Mouse (Mus musculus): ENCODE data around the gene Agrp. TPM values are rescaled to one million over a fixed set of nuclear protein-coding genes. Genes with fewer than 3 reads are reported as not detected.

The Agrp gene
- total RNA-seq, 2 experiments from 2014 or later, result not detected

DNA sequence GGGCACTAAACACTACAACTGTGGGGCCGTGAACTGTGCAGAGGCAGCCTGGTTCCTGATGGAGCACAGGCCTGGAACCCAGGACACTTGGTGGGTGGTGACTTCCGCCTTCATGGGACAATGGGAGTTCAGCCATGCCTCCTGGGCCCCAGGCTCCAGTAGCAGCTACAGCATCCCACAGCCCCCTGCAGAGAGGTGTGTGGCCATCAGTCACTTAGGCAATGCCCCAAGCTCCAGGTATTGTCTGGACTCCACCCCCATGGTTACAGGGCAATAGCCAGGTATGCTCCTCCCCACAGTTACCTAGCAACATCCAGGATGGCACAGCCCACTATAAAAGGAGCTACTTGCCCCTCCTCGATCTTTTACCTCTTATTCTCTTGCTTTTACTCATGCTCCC, 82.0 kb downstream of the Agrp start:
- no peak for ATAC-seq (replicated peaks; ENCODE audit: poor library complexity, severe bottlenecking)

DNA sequence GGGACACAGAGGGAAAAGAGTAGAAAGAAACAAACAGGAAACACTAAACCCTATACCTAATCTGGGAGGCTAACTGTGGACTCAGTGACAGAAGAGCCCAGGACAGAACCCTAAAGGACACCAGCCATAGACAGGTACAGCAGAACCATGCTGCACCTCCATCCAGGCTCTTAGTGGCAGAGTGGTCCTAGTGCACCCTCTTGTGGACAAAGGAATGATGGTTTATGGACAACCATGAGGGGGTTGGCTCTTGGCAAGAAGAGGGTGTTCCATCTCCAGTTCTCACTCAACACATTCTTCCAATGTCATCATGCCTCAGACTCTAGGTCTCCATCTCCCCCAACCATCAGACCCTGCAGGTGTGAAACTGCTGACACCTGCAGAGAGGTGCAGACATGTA, 83.1 kb downstream of the Agrp start:
- peak; percentile 78 for ATAC-seq (replicated peaks; ENCODE audit: poor library complexity, severe bottlenecking)

DNA sequence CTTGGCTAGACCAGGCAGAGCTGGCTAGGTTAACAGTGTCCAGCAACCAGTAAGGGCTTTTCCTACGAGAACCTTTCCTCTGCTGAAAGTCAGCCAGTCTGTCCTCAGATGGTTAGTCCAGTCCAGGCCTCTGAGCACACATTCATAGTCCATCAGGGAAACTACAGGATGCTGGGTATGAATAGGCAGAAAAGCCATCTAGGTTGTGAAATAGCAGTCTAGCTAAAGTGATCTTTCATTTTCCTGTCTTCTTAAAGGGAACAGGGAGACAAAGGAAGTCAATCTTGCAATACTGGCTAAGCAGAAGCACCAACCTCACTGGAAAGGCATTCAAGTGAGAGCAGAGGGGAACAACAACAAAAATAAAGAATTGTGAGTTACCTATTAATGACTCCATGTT, 84.4 kb downstream of the Agrp start:
- ATAC-seq (replicated peaks; ENCODE audit: poor library complexity, severe bottlenecking), result peak; percentile 87

DNA sequence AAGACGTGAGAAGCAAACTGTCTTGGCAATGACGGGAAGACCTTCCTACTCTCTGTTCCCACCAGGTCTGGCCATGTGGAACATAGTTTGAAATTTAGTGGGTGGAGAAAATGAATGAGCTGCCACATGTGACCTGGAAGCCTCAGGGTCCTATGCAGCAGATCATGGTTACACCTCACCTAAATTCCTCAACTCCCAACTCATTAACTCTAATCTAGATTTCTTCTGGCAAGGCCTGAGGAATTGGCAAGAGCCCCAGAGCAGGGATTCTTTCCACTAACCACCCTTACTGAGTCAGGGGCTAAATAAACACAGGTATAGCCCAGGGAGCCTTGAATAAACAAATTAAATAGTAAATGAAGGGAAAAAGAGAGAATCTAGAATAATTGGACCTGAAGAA, 85.2 kb downstream of the Agrp start:
- no peak for ATAC-seq (replicated peaks; ENCODE audit: poor library complexity, severe bottlenecking)

DNA sequence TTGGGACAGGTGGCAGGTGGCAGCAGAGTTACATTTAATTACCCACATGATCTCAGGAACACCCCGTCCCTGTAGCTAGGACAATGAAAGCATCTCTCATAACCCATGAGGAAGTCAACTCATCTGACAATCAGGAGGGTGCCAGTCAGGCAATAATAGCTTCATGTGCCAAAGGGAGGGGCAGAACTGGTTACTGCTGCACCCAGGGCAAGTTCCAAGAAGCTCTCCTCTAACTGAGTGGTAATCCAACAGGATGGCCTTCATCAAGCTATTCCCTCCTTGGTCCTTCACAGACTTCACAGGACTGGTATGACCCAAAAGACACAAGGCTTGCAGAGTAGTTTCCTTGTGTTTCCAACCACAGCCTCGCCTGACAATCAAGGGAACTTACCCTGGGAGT, 87.1 kb downstream of the Agrp start:
- no peak for ATAC-seq (replicated peaks; ENCODE audit: poor library complexity, severe bottlenecking)

DNA sequence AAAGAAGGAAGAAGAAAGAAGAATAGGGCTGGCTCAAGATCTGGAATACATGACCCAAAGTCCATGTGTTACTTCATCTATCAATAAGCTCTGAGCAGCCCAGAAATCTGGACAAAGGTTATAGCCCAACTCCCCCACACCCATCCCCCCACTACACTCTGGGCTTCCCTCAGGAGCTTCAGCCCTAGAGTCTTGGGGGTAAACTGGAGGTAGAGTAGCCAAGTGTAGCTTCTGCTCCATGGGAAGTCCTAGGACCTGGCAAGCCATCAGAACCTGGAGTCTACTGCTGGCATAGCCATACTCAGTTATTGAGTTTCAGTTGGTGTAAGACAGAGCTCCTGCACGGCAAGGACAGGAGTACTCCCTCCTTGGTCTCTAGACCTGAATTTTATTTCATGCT, 87.7 kb downstream of the Agrp start:
- no peak for ATAC-seq (replicated peaks; ENCODE audit: poor library complexity, severe bottlenecking)

DNA sequence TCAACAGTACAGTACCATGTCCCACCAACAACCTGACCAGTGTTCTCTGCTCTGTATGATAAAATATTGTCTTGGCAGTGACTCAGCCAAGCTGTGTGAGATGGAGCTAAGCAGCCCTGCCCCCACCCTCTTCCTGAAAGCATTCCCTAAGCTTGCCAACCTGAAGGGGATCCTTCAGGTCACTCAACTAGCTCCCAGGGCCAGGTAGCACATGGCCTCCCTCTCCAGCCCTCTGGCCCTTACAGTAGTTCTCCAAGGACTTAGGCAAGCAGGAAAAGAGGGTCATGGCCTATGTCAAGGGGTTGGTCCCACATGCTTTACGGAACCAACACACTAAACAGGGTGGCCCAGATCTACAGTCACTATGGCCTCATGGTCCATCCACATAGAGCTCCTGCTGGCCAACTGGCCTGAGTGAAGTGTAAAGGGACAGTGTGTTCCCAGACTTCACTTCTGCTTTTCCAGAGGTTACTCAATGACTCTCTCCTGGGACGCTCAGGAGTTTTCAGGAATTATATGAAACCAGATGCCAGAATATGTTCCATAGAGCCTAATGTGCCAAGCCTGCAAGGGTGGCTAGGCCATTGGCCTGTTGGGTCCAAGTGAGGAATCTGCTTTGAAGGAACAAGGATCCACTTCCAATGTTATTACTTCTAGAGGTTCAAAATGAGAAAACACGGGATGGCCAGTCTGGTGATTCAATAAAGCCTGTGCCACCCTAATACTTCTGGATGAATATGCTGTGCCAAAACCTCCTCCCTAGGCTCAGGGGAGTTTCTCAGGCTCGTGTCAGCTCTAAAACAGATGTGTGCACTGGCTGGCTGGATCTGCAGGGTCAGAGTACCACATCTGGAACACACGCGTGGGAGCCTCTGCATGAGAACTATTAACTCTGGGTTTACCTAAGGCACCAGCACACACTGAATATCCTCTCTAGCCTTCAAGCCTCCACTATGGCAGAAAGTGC, 90.5 kb downstream of the Agrp start:
- ATAC-seq (replicated peaks; ENCODE audit: poor library complexity, severe bottlenecking), result 0 out of 2 replicates have a peak, but pooled peaks have one; percentile 26

DNA sequence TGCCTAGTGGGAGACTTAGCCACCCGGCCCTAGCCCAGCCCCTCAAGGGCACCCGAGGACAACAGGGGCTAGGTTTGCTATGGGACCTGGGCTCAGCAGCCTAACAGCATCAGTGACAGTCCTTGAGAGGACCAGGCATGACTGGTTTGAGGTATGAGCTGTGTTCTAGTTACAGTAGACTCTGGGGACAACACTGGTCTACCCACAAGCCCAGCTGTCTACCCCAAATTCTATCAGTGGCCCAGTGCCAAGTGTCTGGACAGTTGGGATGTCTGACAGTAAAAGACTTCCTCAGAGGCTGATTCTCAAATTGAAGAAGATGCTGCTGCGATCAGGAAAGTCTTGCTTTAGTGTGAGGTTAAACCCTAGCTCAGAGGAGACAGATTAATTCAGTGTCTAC, 91.9 kb downstream of the Agrp start:
- no peak for ATAC-seq (replicated peaks; ENCODE audit: poor library complexity, severe bottlenecking)

DNA sequence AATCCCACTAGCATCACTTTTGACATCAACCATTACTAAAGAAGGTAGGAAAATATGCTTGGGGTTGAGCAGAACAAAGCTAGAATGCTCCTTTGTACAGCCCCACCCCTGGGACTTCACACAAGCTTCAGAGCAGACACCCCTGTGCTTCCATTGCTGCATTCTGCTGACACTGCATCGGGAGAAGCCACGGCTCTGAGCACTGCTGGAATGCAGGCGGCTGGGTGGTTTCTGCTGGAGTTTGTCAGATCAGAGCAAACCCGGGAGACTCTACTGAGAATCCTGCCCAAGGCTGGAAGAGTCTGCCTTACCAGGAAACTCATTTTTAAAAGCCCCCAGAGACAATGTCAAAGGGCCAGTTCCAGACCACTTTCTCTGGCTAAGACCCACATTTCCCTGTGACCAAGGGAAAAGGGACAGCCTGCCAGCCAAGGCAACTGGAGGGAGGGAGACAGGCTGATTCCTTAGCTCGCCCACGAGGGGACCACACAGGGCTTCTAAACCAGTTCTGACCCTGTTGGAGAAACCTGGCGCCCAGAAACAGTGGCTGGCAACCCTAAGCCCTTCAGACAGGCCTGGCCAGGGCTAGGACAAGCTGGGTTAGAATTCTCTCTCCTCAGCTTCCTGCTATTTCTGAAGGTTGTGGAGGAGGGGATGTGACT, 92.5 kb downstream of the Agrp start:
- ATAC-seq (replicated peaks; ENCODE audit: poor library complexity, severe bottlenecking), result no peak

DNA sequence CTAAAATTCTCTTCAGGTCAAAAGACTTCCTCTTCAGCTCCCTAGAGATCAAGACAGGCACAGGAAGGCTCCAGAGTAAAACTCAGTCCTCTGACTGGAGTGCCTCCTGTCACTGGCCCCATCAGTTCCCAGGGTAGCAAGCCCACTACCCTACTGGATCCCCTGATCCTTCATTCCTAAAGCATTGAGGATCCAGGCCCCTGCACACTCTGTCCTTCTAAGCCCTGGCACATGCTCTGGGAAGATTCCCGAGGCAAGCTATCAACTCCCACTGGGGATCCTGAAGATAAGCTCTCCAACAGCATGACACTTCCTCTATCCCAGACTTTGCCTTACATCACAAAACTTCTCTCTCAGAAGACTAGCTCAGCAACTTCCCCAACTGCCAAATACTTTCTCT, 93.5 kb downstream of the Agrp start:
- ATAC-seq (replicated peaks; ENCODE audit: poor library complexity, severe bottlenecking), result peak; percentile 35; the same call in 1 of the 2 replicates

DNA sequence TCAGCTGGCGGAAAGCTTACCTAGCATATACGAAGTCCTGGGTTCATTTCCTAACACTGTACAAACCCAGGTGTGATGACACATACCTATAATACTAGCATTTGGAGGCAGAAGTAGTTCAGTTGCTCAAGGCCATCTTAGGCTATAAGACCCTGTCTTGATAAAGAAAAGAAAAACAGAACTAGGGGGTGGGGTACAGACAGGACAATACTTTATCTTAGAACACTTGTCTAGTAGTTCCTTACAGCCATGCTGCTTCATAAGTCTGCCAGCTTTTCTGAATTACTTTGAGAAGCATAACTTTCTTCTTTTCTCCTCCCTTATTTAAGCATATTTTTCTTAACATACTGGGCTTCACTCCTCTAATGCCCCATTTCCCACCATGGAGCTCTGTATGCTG, 94.4 kb downstream of the Agrp start:
- ATAC-seq (replicated peaks; ENCODE audit: poor library complexity, severe bottlenecking), result no peak

DNA sequence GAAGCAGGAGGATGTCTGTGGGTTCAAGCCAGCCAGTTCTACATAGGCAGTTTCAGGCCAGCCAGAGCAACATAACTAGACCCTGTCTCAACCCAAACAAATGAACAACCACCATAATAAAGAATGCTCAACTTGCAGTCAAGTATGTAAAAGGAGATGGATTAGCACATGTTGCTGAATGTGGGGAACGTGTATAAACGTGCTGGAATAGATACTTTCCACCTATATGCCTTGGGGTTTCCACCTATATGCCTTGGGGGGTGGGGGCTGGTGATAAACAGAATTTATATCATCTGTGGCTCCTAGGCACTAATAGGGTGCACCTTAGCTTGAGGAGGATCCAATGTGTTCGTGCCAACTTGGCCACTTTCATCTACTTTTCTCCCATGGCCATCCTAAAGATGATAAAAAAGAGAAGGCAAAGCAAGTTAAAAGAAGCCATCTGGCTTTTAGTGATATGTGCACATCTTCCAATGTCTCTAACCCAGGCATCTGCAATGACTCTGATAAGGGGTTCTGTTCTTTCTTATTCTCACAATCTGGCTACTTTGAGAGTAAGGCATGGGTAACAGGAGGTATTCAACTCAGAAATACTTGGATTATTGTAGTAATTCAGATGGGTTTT, 95.0 kb downstream of the Agrp start:
- ATAC-seq (replicated peaks; ENCODE audit: poor library complexity, severe bottlenecking), result no peak

DNA sequence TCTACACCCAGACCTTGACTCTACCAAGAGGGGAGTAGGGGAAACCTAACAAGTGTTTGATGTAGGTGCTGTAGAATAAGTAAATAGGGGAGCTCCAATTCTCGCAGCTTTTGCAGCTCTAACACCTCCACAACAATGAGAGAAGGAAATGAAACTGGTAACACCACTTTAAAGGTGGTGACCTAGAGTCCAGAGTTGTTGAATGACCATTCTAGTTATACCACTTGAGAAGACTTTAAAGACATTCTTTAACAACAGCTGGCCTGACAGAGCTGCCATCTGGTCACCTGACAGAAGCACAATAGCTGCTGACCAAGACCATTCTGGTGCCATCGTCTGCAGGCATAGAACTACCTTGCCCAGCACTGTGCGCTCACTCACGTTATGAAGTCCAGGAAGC, 98.3 kb downstream of the Agrp start:
- no peak for ATAC-seq (replicated peaks; ENCODE audit: poor library complexity, severe bottlenecking)

DNA sequence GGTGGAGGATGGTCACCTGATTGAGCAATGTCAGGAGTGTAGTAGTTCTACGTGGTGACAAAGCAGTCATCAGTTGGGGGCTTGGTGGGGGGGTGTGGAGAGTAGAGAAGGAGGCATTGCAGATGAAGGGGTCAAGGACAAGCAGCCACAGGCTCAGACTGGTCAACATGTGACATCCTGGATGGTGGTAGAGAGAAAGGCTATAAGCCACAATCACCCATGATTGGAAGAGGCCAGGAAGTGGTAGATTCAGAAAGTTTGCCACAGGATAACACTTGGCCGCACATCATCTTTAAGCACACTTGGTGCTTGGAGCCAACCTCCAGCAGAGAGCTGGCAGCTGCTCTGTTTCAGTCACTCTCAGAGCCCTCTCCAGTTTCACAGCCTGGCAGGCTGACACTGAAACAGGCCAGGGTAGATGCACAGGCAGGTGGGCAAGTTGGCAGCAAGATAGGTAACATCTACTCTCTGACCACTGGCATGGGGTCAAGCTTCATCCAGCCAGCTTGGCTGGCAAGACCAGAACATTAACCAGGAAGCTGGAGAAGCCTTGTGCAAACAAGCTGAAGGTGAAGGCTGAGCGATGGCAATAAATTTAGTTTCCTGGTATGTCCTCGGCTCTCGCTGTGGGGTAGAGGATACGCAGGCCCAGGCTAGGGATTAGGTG, 100.0 kb downstream of the Agrp start:
- no peak for ATAC-seq (replicated peaks; ENCODE audit: poor library complexity, severe bottlenecking)

DNA sequence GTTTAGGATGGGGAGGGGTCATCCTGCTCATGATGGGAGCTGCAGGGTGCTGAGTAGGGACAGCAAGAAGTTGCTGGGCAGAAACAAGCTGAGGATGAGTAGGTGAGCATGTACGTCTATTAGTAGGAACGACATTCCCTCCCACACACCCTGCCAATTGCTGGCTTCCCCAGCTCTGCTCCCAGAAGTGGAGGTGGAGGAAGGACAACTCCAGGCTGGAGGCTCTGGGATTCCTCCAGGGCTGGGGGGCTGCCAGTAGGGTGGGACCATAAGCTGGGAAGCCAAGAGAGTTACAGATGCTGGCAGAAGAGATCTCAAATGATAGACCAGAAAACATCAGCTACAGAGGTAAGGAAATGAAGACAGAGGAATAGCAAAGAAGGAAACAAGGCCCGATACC, 100.6 kb downstream of the Agrp start:
- no peak for ATAC-seq (replicated peaks; ENCODE audit: poor library complexity, severe bottlenecking)

DNA sequence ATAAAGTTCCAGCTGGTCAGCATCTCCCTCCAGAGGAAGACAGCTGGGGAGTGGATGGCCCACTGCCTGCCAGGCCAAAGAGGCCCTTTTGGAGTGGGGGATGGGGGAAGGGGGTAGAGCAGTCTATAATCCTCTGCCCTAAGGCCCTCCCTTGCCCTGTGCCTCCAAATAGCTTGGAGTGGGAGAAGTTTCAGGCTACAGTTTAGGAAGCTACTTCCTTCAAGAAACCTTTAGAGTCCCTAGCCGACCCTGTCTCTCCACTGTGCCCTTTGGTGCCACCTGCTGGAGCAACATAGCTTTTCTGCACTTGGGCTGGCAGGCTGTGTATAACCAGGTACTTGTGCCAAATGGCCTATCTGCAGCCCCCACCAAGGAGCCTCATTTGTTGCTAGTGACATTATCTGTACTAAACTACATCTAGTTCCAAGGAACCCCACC, 103.3 kb downstream of the Agrp start:
- ATAC-seq (replicated peaks; ENCODE audit: poor library complexity, severe bottlenecking), result peak; percentile 76

DNA sequence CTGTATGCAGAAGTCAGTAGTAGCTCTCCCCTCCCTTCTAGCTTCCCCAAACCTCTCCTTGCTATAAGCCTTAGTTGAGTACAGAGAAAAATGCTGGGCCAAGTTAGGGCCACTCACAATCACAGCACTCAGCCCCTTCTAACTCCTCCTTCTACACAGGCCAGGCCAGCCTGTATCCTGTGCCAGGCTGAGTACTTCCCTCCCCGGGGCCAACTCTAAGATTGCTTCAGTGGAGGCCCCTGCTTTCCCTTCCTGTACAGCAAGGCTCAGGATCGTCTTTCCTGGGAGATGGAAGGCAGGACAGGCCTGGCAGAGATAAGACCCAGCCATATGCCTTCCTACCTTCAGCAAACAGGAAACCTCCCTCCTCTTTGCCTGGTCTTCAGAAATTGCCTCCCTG, 103.8 kb downstream of the Agrp start:
- ATAC-seq (replicated peaks; ENCODE audit: poor library complexity, severe bottlenecking), result peak; percentile 31; the same call in 1 of the 2 replicates

DNA sequence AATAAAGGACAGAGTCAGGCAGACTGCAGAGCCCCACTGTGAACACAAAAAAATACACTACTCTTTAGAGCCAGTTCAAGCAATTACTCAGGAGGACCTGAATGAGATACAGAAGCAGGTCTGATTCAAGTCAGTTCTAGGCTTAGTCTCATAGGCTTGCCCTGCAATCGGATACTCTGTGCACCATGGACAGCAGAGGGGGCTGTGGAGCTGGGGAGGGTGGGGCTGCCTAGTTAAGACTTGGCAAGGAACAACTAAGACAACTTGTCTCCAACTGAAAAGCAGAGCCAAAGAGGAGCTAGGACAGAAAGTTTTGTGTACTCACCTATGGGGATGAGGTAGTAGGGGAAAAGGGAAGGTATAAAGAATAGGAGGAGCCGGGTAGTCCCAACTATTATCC, 105.4 kb downstream of the Agrp start:
- peak; percentile 47; the same call in 1 of the 2 replicates for ATAC-seq (replicated peaks; ENCODE audit: poor library complexity, severe bottlenecking)

DNA sequence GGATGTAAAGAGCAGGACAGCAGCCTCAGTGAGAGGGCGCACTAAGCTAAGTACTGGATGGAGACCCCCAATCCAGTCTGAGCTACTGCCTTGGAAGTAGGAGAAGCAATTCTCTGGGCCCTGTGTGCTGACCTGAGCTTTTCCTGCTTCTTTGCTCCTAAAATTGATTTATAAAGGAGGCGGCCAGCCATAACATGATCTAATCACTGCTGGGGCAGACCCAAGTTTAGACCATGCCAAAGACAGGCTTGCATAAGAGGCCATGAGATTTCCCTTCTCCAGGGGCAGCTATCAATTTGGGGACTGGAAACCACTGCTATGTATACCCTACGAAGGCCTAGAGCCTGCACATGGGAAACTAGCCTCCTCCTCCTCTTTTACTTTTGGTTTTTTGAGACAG, 107.9 kb downstream of the Agrp start:
- ATAC-seq (replicated peaks; ENCODE audit: poor library complexity, severe bottlenecking), result no peak

DNA sequence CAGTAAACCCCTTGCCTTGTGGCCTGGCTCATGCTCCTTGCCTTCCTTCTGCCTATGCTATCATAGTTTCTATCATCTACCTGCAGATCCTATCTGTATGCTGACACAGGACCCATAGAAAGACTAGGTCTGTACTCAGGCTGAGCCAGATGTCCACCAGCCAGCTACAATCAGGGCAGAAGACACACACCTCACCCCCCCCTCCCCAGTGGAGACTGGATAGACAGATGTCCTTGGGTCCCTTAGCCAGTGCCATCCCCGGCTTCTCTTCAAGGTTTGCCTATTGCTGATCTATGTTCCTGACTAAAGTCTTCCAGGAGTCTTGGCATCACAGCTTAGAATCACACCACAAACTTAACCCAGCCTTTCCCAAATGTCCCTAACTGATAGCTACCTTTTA, 109.0 kb downstream of the Agrp start:
- no peak for ATAC-seq (replicated peaks; ENCODE audit: poor library complexity, severe bottlenecking)

DNA sequence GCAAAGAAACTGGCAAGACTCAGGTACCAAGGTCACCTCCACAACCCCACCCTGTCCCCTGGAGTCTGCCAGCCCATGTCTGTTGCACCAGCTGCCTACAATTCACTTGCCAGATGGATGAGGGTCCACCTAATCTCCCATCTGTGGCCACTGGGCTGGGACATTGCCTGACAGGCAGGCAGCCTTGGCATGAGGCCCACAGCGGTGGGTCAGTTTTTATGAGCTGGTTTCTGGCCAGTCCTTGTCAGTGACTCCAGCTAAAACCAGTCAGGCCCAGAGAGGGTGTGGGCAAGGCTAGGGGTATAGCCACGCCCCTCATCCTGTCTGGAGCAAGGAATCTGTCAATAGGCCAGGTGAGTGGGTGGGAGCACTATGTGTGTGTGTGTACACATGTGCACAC, 110.1 kb downstream of the Agrp start:
- no peak for ATAC-seq (replicated peaks; ENCODE audit: poor library complexity, severe bottlenecking)

Data from granulocyte monocyte progenitor cell, adult 5-6 weeks (primary cell).